Mouse (Mus musculus): ENCODE data around the gene Slc22a23. TPM values are rescaled to one million over a fixed set of nuclear protein-coding genes. Genes with fewer than 3 reads are reported as not detected.

The Slc22a23 gene
- polyA plus RNA-seq, 1 experiment from 2014 or later, result 6.2 TPM

- Histone ChIP-seq H3K4me2 (no peak overlapping the region), H3K4me1 (replicated peaks) (peaks cover 67% of the 10 kb centered on the region), H3K4me3 (replicated peaks) (no peak overlapping the region), H3K27ac (peak overlapping the region; percentile 50), H3K27me3 (no peaks in the 10 kb centered on the region), H3K9me3 (replicated peaks) (no peaks in the 10 kb centered on the region), H3K36me3 (peaks cover 50% of the 10 kb centered on the region), H3K9ac (no peak overlapping the region)
- WGBS (ENCODE audit: insufficient replicate concordance), result 74% methylated on average over 5 of the region's 5 CpGs
- ATAC-seq (ENCODE audit: low read depth) (no peak), DNase-seq (no peak)
These were observed 79.4 kb downstream of the Slc22a23 start for GRCm38 (mm10) chr13:34265576-34265975.

- WGBS (ENCODE audit: insufficient replicate concordance), result 69% methylated on average over 3 of the region's 3 CpGs
- Histone ChIP-seq H3K9me3 (replicated peaks) (no peaks in the 10 kb centered on the region), H3K27me3 (no peaks in the 10 kb centered on the region), H3K4me1 (replicated peaks) (peaks cover 67% of the 10 kb centered on the region), H3K4me2 (no peak overlapping the region), H3K36me3 (peaks cover 48% of the 10 kb centered on the region), H3K27ac (peak overlapping the region; percentile 62), H3K9ac (no peak overlapping the region), H3K4me3 (replicated peaks) (no peak overlapping the region)
- DNase-seq, result peak; percentile 20
- peak; percentile 80 for ATAC-seq (ENCODE audit: low read depth)
These were observed 79.9 kb downstream of the Slc22a23 start for GRCm38 (mm10) chr13:34265022-34265565.

GRCm38 (mm10) chr13:34264508-34264907, 80.5 kb downstream of the Slc22a23 start:
- no peak overlapping the region for H3K4me3 ChIP-seq (replicated peaks)
- no peak for DNase-seq
- H3K9me3 ChIP-seq (replicated peaks), result no peaks in the 10 kb centered on the region
- WGBS (ENCODE audit: insufficient replicate concordance), result 87% methylated on average over 2 of the region's 2 CpGs
- H3K36me3 ChIP-seq, result peaks cover 52% of the 10 kb centered on the region
- no peaks in the 10 kb centered on the region for H3K27me3 ChIP-seq
- ATAC-seq (ENCODE audit: low read depth), result no peak
- H3K9ac ChIP-seq, result no peak overlapping the region
- no peak overlapping the region for H3K27ac ChIP-seq
- H3K4me2 ChIP-seq, result no peak overlapping the region
- H3K4me1 ChIP-seq (replicated peaks), result peaks cover 70% of the 10 kb centered on the region

GRCm38 (mm10) chr13:34258765-34259164, 86.2 kb downstream of the Slc22a23 start:
- Histone ChIP-seq H3K36me3 (peaks cover 50% of the 10 kb centered on the region), H3K9me3 (replicated peaks) (no peaks in the 10 kb centered on the region), H3K27ac (peak overlapping the region; percentile 18; the same call in 1 of the 2 replicates), H3K4me2 (no peak overlapping the region), H3K27me3 (no peaks in the 10 kb centered on the region), H3K4me3 (replicated peaks) (no peak overlapping the region), H3K9ac (no peak overlapping the region), H3K4me1 (replicated peaks) (peaks cover 75% of the 10 kb centered on the region)
- 74% methylated on average over 3 of the region's 3 CpGs for WGBS (ENCODE audit: insufficient replicate concordance)
- no peak for DNase-seq
- no peak for ATAC-seq (ENCODE audit: low read depth)

GRCm38 (mm10) chr13:34257177-34257576, 87.8 kb downstream of the Slc22a23 start:
- ATAC-seq (ENCODE audit: low read depth), result no peak
- no peak overlapping the region for H3K4me2 ChIP-seq
- no peak overlapping the region for H3K27ac ChIP-seq
- no peak overlapping the region for H3K4me3 ChIP-seq (replicated peaks)
- no peaks in the 10 kb centered on the region for H3K27me3 ChIP-seq
- WGBS (ENCODE audit: insufficient replicate concordance), result 78% methylated on average over 7 of the region's 7 CpGs
- peaks cover 57% of the 10 kb centered on the region for H3K36me3 ChIP-seq
- no peak for DNase-seq
- H3K4me1 ChIP-seq (replicated peaks), result peaks cover 82% of the 10 kb centered on the region
- H3K9me3 ChIP-seq (replicated peaks), result no peaks in the 10 kb centered on the region
- no peak overlapping the region for H3K9ac ChIP-seq

GRCm38 (mm10) chr13:34256676-34257075, 88.3 kb downstream of the Slc22a23 start:
- Histone ChIP-seq H3K4me3 (replicated peaks) (no peak overlapping the region), H3K36me3 (peaks cover 60% of the 10 kb centered on the region), H3K27ac (0 out of 2 replicates have a peak overlapping the region, but pooled peaks have one; percentile 7), H3K9me3 (replicated peaks) (no peaks in the 10 kb centered on the region), H3K4me1 (replicated peaks) (peaks cover 82% of the 10 kb centered on the region), H3K9ac (no peak overlapping the region), H3K4me2 (no peak overlapping the region), H3K27me3 (no peaks in the 10 kb centered on the region)
- no peak for DNase-seq
- 0 out of 2 replicates have a peak, but pooled peaks have one; percentile 4 for ATAC-seq (ENCODE audit: low read depth)
- WGBS (ENCODE audit: insufficient replicate concordance), result 84% methylated on average over 2 of the region's 2 CpGs

- Histone ChIP-seq H3K27ac (peak overlapping the region; percentile 58), H3K9ac (no peak overlapping the region), H3K4me3 (replicated peaks) (no peak overlapping the region), H3K36me3 (peaks cover 62% of the 10 kb centered on the region), H3K27me3 (no peaks in the 10 kb centered on the region), H3K9me3 (replicated peaks) (no peaks in the 10 kb centered on the region), H3K4me1 (replicated peaks) (peaks cover 77% of the 10 kb centered on the region), H3K4me2 (no peak overlapping the region)
- ATAC-seq (ENCODE audit: low read depth) (no peak), DNase-seq (no peak)
- 36% methylated on average over 3 of the region's 3 CpGs for WGBS (ENCODE audit: insufficient replicate concordance)
These were observed 89.7 kb downstream of the Slc22a23 start for GRCm38 (mm10) chr13:34255297-34255696.

GRCm38 (mm10) chr13:34254691-34255090, 90.3 kb downstream of the Slc22a23 start:
- no peak overlapping the region for H3K4me3 ChIP-seq (replicated peaks)
- peak overlapping the region; percentile 18; the same call in 1 of the 2 replicates for H3K9ac ChIP-seq
- peaks cover 71% of the 10 kb centered on the region for H3K4me1 ChIP-seq (replicated peaks)
- H3K4me2 ChIP-seq, result peak overlapping the region; percentile 38
- H3K9me3 ChIP-seq (replicated peaks), result no peaks in the 10 kb centered on the region
- peaks cover 60% of the 10 kb centered on the region for H3K36me3 ChIP-seq
- DNase-seq, result no peak
- no peaks in the 10 kb centered on the region for H3K27me3 ChIP-seq
- 69% methylated on average over 5 of the region's 5 CpGs for WGBS (ENCODE audit: insufficient replicate concordance)
- peak overlapping the region; percentile 58 for H3K27ac ChIP-seq
- ATAC-seq (ENCODE audit: low read depth), result peak; percentile 49

- no peak overlapping the region for H3K4me3 ChIP-seq (replicated peaks)
- 0 out of 2 replicates have a peak overlapping the region, but pooled peaks have one; percentile 18 for H3K9ac ChIP-seq
- H3K36me3 ChIP-seq, result peaks cover 56% of the 10 kb centered on the region
- peaks cover 71% of the 10 kb centered on the region for H3K4me1 ChIP-seq (replicated peaks)
- ATAC-seq (ENCODE audit: low read depth) (peak; percentile 79), DNase-seq (peak; percentile 43)
- H3K4me2 ChIP-seq, result peak overlapping the region; percentile 38
- WGBS (ENCODE audit: insufficient replicate concordance), result 32% methylated on average over 3 of the region's 3 CpGs
- no peaks in the 10 kb centered on the region for H3K27me3 ChIP-seq
- no peaks in the 10 kb centered on the region for H3K9me3 ChIP-seq (replicated peaks)
- H3K27ac ChIP-seq, result peak overlapping the region; percentile 58
These were observed 91.2 kb downstream of the Slc22a23 start for GRCm38 (mm10) chr13:34253736-34254135.

GRCm38 (mm10) chr13:34248941-34249920, 95.8 kb downstream of the Slc22a23 start:
- Histone ChIP-seq H3K27me3 (no peaks in the 10 kb centered on the region), H3K9ac (no peak overlapping the region), H3K4me1 (replicated peaks) (peaks cover 41% of the 10 kb centered on the region), H3K4me2 (no peak overlapping the region), H3K4me3 (replicated peaks) (no peak overlapping the region), H3K27ac (no peak overlapping the region), H3K36me3 (peaks cover 36% of the 10 kb centered on the region), H3K9me3 (replicated peaks) (no peaks in the 10 kb centered on the region)
- DNase-seq, result no peak
- 83% methylated on average over 15 of the region's 15 CpGs for WGBS (ENCODE audit: insufficient replicate concordance)
- no peak for ATAC-seq (ENCODE audit: low read depth)

- 78% methylated on average over 6 of the region's 6 CpGs for WGBS (ENCODE audit: insufficient replicate concordance)
- Histone ChIP-seq H3K4me3 (replicated peaks) (no peak overlapping the region), H3K27ac (no peak overlapping the region), H3K9ac (no peak overlapping the region), H3K27me3 (no peaks in the 10 kb centered on the region), H3K4me2 (no peak overlapping the region), H3K36me3 (peaks cover 43% of the 10 kb centered on the region), H3K9me3 (replicated peaks) (no peaks in the 10 kb centered on the region), H3K4me1 (replicated peaks) (peaks cover 30% of the 10 kb centered on the region)
- DNase-seq (no peak), ATAC-seq (ENCODE audit: low read depth) (no peak)
These were observed 96.9 kb downstream of the Slc22a23 start for GRCm38 (mm10) chr13:34248107-34248506.
